Mouse (Mus musculus) small intestine, adult 10 weeks (tissue): ENCODE results near the gene Tex261. TPM values are rescaled to one million over a fixed set of nuclear protein-coding genes. Genes with fewer than 3 reads are reported as not detected.

Experiments used
- polyA plus RNA-seq: library from polyadenylated mRNA; stranded (reverse); fragments of 350-450 nt; fragmentation: Illumina TruSeq; extraction: RNeasy Lipid Tissue Mini Kit (QIAGEN cat#74804); gene quantifications from one replicate; pipeline ENCODE4 v1.2.3, GENCODE M21; 2014; ENCODE audit warnings: low replicate concordance

Tex261 gene
- 26.1 TPM for polyA plus RNA-seq

GRCm38 (mm10) chr6:83775638-83776293 is at the start of gene Tex261:
TSS of gene Tex261 (minus strand) at chr6:83775813.

GRCm38 (mm10) chr6:83794760-83795296 is 19.2 kb upstream of the Tex261 start, which contains the start of gene Nagk:
TSS of gene Nagk (plus strand) at chr6:83794982.

GRCm38 (mm10) chr6:83762344-83762743 is 13.3 kb downstream of the Tex261 start, which contains the start of gene Ankrd53:
TSS of gene Ankrd53 (plus strand) at chr6:83762644.

GRCm38 (mm10) chr6:83742761-83743160 is 32.9 kb downstream of the Tex261 start, which contains the start of gene Atp6v1b1:
TSS of gene Atp6v1b1 (plus strand) at chr6:83742990.

Other genes with a start within 250 kb of the Tex261 start
- 19.4 TPM for gene Actg2, start 239.5 kb downstream of the Tex261 start, polyA plus RNA-seq
- 68.6 TPM for gene Stambp, start 203.1 kb downstream of the Tex261 start, polyA plus RNA-seq
- gene Clec4f, start 119.6 kb downstream of the Tex261 start, polyA plus RNA-seq: not detected
- not detected for gene Cd207, start 98.0 kb downstream of the Tex261 start, polyA plus RNA-seq
- not detected for gene Vax2, start 64.5 kb downstream of the Tex261 start, polyA plus RNA-seq
- not detected for gene Atp6v1b1, start 32.8 kb downstream of the Tex261 start, polyA plus RNA-seq
- gene Ankrd53, start 13.2 kb downstream of the Tex261 start, polyA plus RNA-seq: not detected
- 7.1 TPM for gene Nagk, start 19.2 kb upstream of the Tex261 start, polyA plus RNA-seq
- gene Paip2b, start 55.9 kb upstream of the Tex261 start, polyA plus RNA-seq: 14.0 TPM
- gene Zfp638, start 91.3 kb upstream of the Tex261 start, polyA plus RNA-seq: 170 TPM
- gene Dysf, start 232.8 kb upstream of the Tex261 start, polyA plus RNA-seq: 0.19 TPM